Comparison of ENCODE assay signal across 12 mouse cellular contexts in genomic region chr7:130677541-130678274, GRCm38 (mm10).
DNase-seq lines count a peak whose midpoint lies in the region; ATAC-seq and TF ChIP-seq lines count a peak whose summit lies in the region.
"Had no signal": no experiment of that assay in that cellular context is flagged by ENCODE, and none has a peak within 500 bp of the region (broad histone marks: within the 10 kb centered on the region; RNA-seq: fewer than 3 reads in every experiment).

No protein-coding gene starts in this region.

- TF ChIP-seq POLR2A in limb, embryonic 14.5 days (IDR thresholded peaks at IDR 0.05; ENCODE audit: borderline replicate concordance, extremely low read depth, insufficient read depth, insufficient read length) = no peak

- H3K9ac ChIP-seq in forebrain, embryonic 14.5 days (ENCODE audit: low read length) = no peak overlapping the region
- no peak overlapping the region for H3K9ac ChIP-seq in limb, embryonic 14.5 days (ENCODE audit: low read depth, low read length, severe bottlenecking)
- no peak overlapping the region for H3K9ac ChIP-seq in stomach, postnatal 0 days (ENCODE audit: low read length)

- peak overlapping the region; percentile 44; the same call in 1 of the 2 replicates for H3K27ac ChIP-seq in forebrain, embryonic 14.5 days (ENCODE audit: low read depth, low read length)
- no peak overlapping the region for H3K27ac ChIP-seq in forebrain, embryonic 10.5 days
- H3K27ac ChIP-seq in limb, embryonic 14.5 days (replicated peaks; ENCODE audit: low read depth, low read length) = peak overlapping the region; percentile 40; the same call in 1 of the 2 replicates
- peak overlapping the region; percentile 49; the same call in 1 of the 2 replicates for H3K27ac ChIP-seq in stomach, postnatal 0 days (replicated peaks)

- no peak overlapping the region for H3K4me3 ChIP-seq in forebrain, embryonic 14.5 days (ENCODE audit: low read depth, low read length)
- H3K4me3 ChIP-seq in forebrain, embryonic 10.5 days = no peak overlapping the region
- no peak overlapping the region for H3K4me3 ChIP-seq in limb, embryonic 14.5 days (replicated peaks; ENCODE audit: low read length)
- no peak overlapping the region for H3K4me3 ChIP-seq in stomach, postnatal 0 days (ENCODE audit: low read depth, low read length)
- H3K4me3 ChIP-seq: megakaryocyte, embryonic 14.5 days had no signal

- H3K4me1 ChIP-seq in forebrain, embryonic 14.5 days (ENCODE audit: control insufficient read depth, insufficient read depth, low read length) = peaks cover 4% of the 10 kb centered on the region; the same call in 1 of the 2 replicates
- peaks cover 16% of the 10 kb centered on the region for H3K4me1 ChIP-seq in forebrain, embryonic 10.5 days
- H3K4me1 ChIP-seq in limb, embryonic 14.5 days (ENCODE audit: control insufficient read depth, insufficient read depth, low read length) = peaks cover 18% of the 10 kb centered on the region
- no peaks in the 10 kb centered on the region; the same call in 1 of the 2 replicates for H3K4me1 ChIP-seq in stomach, postnatal 0 days (replicated peaks; ENCODE audit: control insufficient read depth, insufficient read depth)

- peak; percentile 31 for DNase-seq in forebrain, embryonic 14.5 days (ENCODE audit: low spot score)
- no peak for DNase-seq in forebrain, embryonic 10.5 days (ENCODE audit: extremely low spot score, low spot score)
- peak; percentile 32 for DNase-seq in retina, postnatal 1 day
- DNase-seq in retina, embryonic 14.5 days (ENCODE audit: low spot score) = no peak
- peak; percentile 20 for DNase-seq in limb, embryonic 14.5 days (ENCODE audit: low spot score)
- DNase-seq in stomach, postnatal 0 days (ENCODE audit: low spot score) = no peak
- no peak for DNase-seq in ovary, adult 18-20 months (ENCODE audit: low spot score)
- DNase-seq in adrenal gland, postnatal 4 days (ENCODE audit: low spot score in 2 of 2) = no peak
- DNase-seq: adrenal gland, adult 2 months; cerebellum, adult 9-11 months had no signal

- H3K27me3 ChIP-seq in forebrain, embryonic 14.5 days (replicated peaks; ENCODE audit: control insufficient read depth, insufficient read depth, low read length) = no peaks in the 10 kb centered on the region
- no peaks in the 10 kb centered on the region for H3K27me3 ChIP-seq in forebrain, embryonic 10.5 days (ENCODE audit: poor library complexity, severe bottlenecking)
- H3K27me3 ChIP-seq in limb, embryonic 14.5 days (ENCODE audit: control insufficient read depth, insufficient read depth, low read length) = no peaks in the 10 kb centered on the region
- no peaks in the 10 kb centered on the region for H3K27me3 ChIP-seq in stomach, postnatal 0 days (ENCODE audit: control insufficient read depth, insufficient read depth, low read length)

- no peak for TF ChIP-seq CTCF in stomach, postnatal 0 days (IDR thresholded peaks at IDR 0.05; ENCODE audit: low read depth)

- H3K36me3 ChIP-seq in forebrain, embryonic 14.5 days (ENCODE audit: control insufficient read depth, insufficient read depth, low read length) = no peaks in the 10 kb centered on the region
- peaks cover 35% of the 10 kb centered on the region for H3K36me3 ChIP-seq in forebrain, embryonic 10.5 days (replicated peaks)
- H3K36me3 ChIP-seq in limb, embryonic 14.5 days (ENCODE audit: control insufficient read depth, insufficient read depth, low read length) = peaks cover 9% of the 10 kb centered on the region; the same call in 1 of the 2 replicates
- H3K36me3 ChIP-seq in stomach, postnatal 0 days (ENCODE audit: control insufficient read depth, insufficient read depth, low read length) = no peaks in the 10 kb centered on the region

- no peak for TF ChIP-seq EP300 in stomach, postnatal 0 days (optimal IDR thresholded peaks at IDR 0.05)

- ATAC-seq in forebrain, embryonic 14.5 days = peak; percentile 40
- ATAC-seq in limb, embryonic 14.5 days (ENCODE audit: low FRiP score, low read depth) = no peak
- ATAC-seq in stomach, postnatal 0 days (ENCODE audit: low FRiP score, low TSS enrichment) = no peak

- 60% methylated on average over 12 of the region's 12 CpGs for WGBS in forebrain, embryonic 14.5 days
- 80% methylated on average over 12 of the region's 12 CpGs for WGBS in forebrain, embryonic 10.5 days
- WGBS in limb, embryonic 14.5 days = 54% methylated on average over 12 of the region's 12 CpGs
- 75% methylated on average over 12 of the region's 12 CpGs for WGBS in stomach, postnatal 0 days

- no peaks in the 10 kb centered on the region for H3K9me3 ChIP-seq in forebrain, embryonic 14.5 days (replicated peaks; ENCODE audit: control insufficient read depth, low read length)
- H3K9me3 ChIP-seq in forebrain, embryonic 10.5 days = 0 out of 2 replicates have a peak, but pooled peaks cover 4% of the 10 kb centered on the region
- H3K9me3 ChIP-seq in limb, embryonic 14.5 days (ENCODE audit: control insufficient read depth, low read length) = no peaks in the 10 kb centered on the region
- no peaks in the 10 kb centered on the region for H3K9me3 ChIP-seq in stomach, postnatal 0 days (ENCODE audit: control insufficient read depth, low read length)

- H3K4me2 ChIP-seq in forebrain, embryonic 14.5 days (ENCODE audit: low read length) = no peak overlapping the region
- H3K4me2 ChIP-seq in limb, embryonic 14.5 days (replicated peaks; ENCODE audit: low read depth, low read length, severe bottlenecking) = no peak overlapping the region
- no peak overlapping the region for H3K4me2 ChIP-seq in stomach, postnatal 0 days (replicated peaks; ENCODE audit: low read depth)
- H3K4me2 ChIP-seq: liver, embryonic 11.5 days had no signal

Comparison
In these comparisons a context has a peak if more than half of its experiments do, and no peak if none do; other contexts are left out.
1. DNase-seq: peak in forebrain, embryonic 14.5 days (single experiment), retina, postnatal 1 day (single experiment) and limb, embryonic 14.5 days (single experiment); none in forebrain, embryonic 10.5 days (single experiment), retina, embryonic 14.5 days (single experiment), stomach, postnatal 0 days (single experiment), ovary, adult 18-20 months (single experiment) and adrenal gland, postnatal 4 days (0 of 2).